Mouse (Mus musculus) liver, adult 2 months (tissue): ENCODE results near the gene Tmem223.

Experiments used
- CTCF ChIP-seq: fragments of 200-500 bp; IDR thresholded peaks from 2 replicates; pipeline ENCODE4 v1.5.1; 2011; ENCODE audit warnings: low read depth, low read length, control low read depth
- POLR2A ChIP-seq: fragments of 200-500 bp; IDR thresholded peaks from 2 replicates; pipeline ENCODE4 v1.6.1; 2011; ENCODE audit warnings: low read length, control low read depth; ENCODE audit not compliant: insufficient read depth; ENCODE audit errors: extremely low read depth

DNA sequence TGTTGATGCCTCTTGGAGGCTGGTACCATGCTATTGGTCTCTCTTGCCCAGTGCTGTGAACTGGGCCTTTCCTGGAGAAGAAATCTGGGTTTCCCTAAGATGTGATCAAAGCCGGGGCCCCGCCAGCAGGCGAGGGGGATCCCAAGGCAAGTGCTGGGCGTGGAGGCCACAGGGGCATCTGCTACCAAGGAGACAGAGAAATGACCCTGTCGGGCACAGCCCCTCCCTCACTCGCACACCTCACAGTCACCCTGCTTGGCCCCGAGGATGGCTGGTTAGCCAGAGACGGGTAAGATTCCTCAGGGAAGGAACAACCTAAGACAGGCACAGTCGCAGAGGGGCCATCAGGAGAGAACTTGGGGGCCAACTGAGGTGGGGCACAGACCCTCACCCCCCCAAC lies 5.2 kb upstream of the Tmem223 start:
- TF ChIP-seq POLR2A (no peak), CTCF (no peak)
